Mouse (Mus musculus) heart, embryonic 14.5 days (tissue): Measurements from ENCODE around the gene Hc. TPM values are rescaled to one million over a fixed set of nuclear protein-coding genes. Genes with fewer than 3 reads are reported as not detected.

Source experiments
- ATAC-seq: fragments of 200-750 bp; cut with Nextera tagmentation; 2 replicates; pipeline ENCODE4 v1.8.0; 2017; ENCODE audit warnings: low read depth, moderate TSS enrichment; ENCODE audit not compliant: insufficient number of reproducible peaks, insufficient read depth, low FRiP score
- H3K27ac ChIP-seq, 2 experiments: fragments of 200-500 bp in 1 of 2; fragments of 300-500 bp in 1 of 2; sonication (generic) in 1 of 2; replicated peaks in 1 of 2; 2 replicates each; pipeline ENCODE4 v1.5.1; 2012 to 2014; ENCODE audit warnings: low read depth in 2 of 2, low read length in 2 of 2, control low read depth in 1 of 2, mild to moderate bottlenecking in 1 of 2, mixed read lengths in 1 of 2; ENCODE audit not compliant: control insufficient read depth in 1 of 2, insufficient read depth in 1 of 2
- H3K27me3 ChIP-seq: fragments of 300-500 bp; sonication (generic); 2 replicates; pipeline ENCODE4 v1.6.1; 2014; ENCODE audit warnings: mild to moderate bottlenecking, low read length, control low read depth; ENCODE audit not compliant: control insufficient read depth, insufficient read depth
- H3K36me3 ChIP-seq: fragments of 300-500 bp; sonication (generic); 2 replicates; pipeline ENCODE4 v1.6.1; 2014; ENCODE audit warnings: mild to moderate bottlenecking, control low read depth, low read length, mixed read lengths; ENCODE audit not compliant: control insufficient read depth, insufficient read depth
- H3K4me1 ChIP-seq, 2 experiments: fragments of 200-500 bp in 1 of 2; fragments of 300-500 bp in 1 of 2; sonication (generic) in 1 of 2; 2 replicates each; pipeline ENCODE4 v1.6.1; 2012 to 2014; ENCODE audit warnings: low read length in 2 of 2, control low read depth in 1 of 2, mixed read lengths in 1 of 2; ENCODE audit not compliant: control insufficient read depth in 2 of 2, insufficient read depth in 2 of 2
- H3K4me2 ChIP-seq: fragments of 300-500 bp; sonication (generic); 2 replicates; pipeline ENCODE4 v1.6.1; 2014; ENCODE audit warnings: mild to moderate bottlenecking, low read length
- H3K4me3 ChIP-seq, 2 experiments: fragments of 200-500 bp in 1 of 2; fragments of 300-500 bp in 1 of 2; sonication (generic) in 1 of 2; 2 replicates each; pipeline ENCODE4 v1.5.1; 2012 to 2014; ENCODE audit warnings: low read length in 2 of 2, mild to moderate bottlenecking in 2 of 2, control low read depth in 1 of 2, low read depth in 1 of 2, moderate library complexity in 1 of 2; ENCODE audit not compliant: control insufficient read depth in 1 of 2, insufficient read depth in 1 of 2
- H3K9ac ChIP-seq: fragments of 300-500 bp; sonication (generic); 2 replicates; pipeline ENCODE4 v1.6.1; 2014; ENCODE audit warnings: mild to moderate bottlenecking, low read length
- H3K9me3 ChIP-seq: fragments of 300-500 bp; sonication (generic); 2 replicates; pipeline ENCODE4 v1.6.1; 2016; ENCODE audit warnings: low read length, control low read depth; ENCODE audit not compliant: control insufficient read depth
- WGBS: fragments of 180-500 bp; shearing (Covaris S2); extraction: QIAGEN DNeasy Blood & Tissue Kit; methylation state at CpG from one replicate; pipeline ENCODE4 v1.1.7; 2014; 5-methylcytosine and 5-hydroxymethylcytosine counted together
- polyA plus RNA-seq: library from polyadenylated mRNA; unstranded; fragments of >200 nt; fragmentation: Nextera tagmentation; extraction: Ambion mirVana; gene quantifications from 2 replicates; pipeline ENCODE4 v1.2.1, GENCODE M21; 2014

Gene Hc
- polyA plus RNA-seq, 1 experiment from 2014 or later = not detected

DNA sequence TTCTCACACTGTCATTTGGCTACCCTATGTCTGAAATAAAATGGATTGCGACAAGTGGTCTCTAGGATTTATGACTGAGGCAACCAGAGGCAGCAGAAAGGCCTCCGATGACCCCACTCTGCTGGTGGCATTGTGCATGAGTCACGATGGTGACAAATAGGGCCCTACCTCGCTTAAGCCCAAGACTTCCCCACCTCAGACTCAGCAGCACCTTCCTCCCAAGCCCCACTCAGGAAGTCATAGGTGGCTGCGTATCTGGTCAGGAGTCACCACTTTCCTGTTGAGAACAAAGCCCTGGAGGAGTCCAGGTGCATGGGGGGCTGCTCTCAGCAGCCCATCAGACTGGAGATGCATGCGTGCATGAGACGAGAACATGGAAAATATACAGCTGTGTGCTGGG lies 102.7 kb downstream of the Hc start:
- Histone ChIP-seq H3K27me3 (no peaks in the 10 kb centered on the region), H3K36me3 (no peaks in the 10 kb centered on the region), H3K4me1 (peaks cover 0 to 10% of the 10 kb centered on the region in 2 experiments), H3K9ac (no peak overlapping the region), H3K4me2 (no peak overlapping the region), H3K9me3 (no peaks in the 10 kb centered on the region), H3K27ac (no peak overlapping the region), H3K4me3 (no peak overlapping the region)
- 88% methylated on average over 7 of the region's 7 CpGs for WGBS
- no peak for ATAC-seq

DNA sequence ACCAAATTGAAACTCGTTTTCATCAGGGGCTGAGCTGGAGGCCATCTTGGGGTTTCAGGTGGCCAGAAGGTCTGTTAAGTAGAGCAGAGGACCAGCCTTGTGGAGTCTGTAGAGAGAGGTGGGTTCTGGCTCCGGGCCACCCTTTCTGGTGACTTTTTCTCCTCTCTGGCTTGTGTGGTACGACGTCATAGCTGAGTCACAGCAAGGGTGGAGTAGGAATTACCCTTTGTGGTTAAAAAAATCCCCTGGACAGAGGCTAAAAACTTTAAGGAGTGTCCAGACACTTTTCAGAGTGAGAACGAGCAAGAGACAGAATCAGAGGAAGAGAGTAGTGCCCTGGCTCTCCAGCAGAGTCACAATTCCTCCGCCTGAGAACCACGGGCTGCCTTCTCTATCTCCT lies 103.2 kb downstream of the Hc start:
- no peak for ATAC-seq
- Histone ChIP-seq H3K27me3 (no peaks in the 10 kb centered on the region), H3K4me2 (no peak overlapping the region), H3K4me1 (peaks cover 0 to 10% of the 10 kb centered on the region in 2 experiments), H3K9me3 (no peaks in the 10 kb centered on the region), H3K36me3 (no peaks in the 10 kb centered on the region), H3K9ac (no peak overlapping the region), H3K27ac (no peak overlapping the region), H3K4me3 (no peak overlapping the region)
- 69% methylated on average over 7 of the region's 7 CpGs for WGBS

DNA sequence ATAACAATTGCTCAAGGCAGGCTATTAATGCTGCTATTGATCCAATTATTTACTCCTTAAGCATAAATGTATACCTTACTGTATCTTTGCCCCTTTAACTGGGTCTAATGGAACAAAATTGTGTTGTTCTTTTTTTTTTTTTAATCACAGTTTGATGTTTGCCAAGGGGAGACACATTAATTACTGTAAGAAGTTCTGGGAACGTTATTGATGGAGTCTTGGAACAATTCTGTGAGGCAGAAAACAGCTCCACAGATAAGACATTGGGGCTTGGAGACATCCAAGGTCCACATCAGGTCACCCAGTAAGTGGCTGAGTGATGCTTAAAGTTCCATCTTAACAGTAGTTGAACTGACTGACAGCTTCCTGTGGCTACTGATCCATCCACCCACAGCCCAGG lies 103.8 kb downstream of the Hc start:
- H3K27ac ChIP-seq = no peak overlapping the region
- ATAC-seq = no peak

DNA sequence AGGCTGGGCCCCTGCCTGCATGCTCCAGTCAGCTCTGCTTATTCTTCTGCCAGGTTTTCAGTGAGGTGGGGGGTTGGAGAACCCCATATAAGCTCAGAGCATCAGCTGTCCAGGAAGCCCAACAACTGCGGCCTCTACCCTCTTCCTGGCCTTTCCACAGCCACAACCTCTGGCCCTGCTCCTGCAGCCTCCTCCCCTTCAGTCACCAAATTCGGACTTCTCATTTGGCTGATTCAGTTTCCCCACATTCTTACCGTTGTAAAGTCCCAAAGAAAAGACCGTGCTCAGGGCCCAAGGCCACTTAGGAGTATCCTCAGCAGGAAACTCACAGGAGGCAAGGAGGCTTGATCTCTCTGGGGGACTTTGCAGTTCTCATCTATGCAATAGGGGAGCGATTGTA lies 104.3 kb downstream of the Hc start:
- Histone ChIP-seq H3K27me3 (no peaks in the 10 kb centered on the region), H3K4me1 (peaks cover 0 to 10% of the 10 kb centered on the region in 2 experiments; a peak in 3 of 4 replicates), H3K27ac (no peak overlapping the region), H3K4me2 (no peak overlapping the region), H3K36me3 (no peaks in the 10 kb centered on the region), H3K4me3 (no peak overlapping the region), H3K9ac (no peak overlapping the region), H3K9me3 (no peaks in the 10 kb centered on the region)
- ATAC-seq = no peak
- WGBS = 57% methylated on average over 5 of the region's 5 CpGs

More for the DNA sequence above, 103.8 kb downstream of the Hc start:
- Histone ChIP-seq H3K9me3 (no peaks in the 10 kb centered on the region), H3K27me3 (no peaks in the 10 kb centered on the region), H3K4me2 (no peak overlapping the region), H3K36me3 (no peaks in the 10 kb centered on the region), H3K4me1 (peaks cover 0 to 10% of the 10 kb centered on the region in 2 experiments; a peak in 3 of 4 replicates), H3K4me3 (no peak overlapping the region), H3K9ac (no peak overlapping the region)
- 68% methylated on average over 1 of the region's 1 CpGs for WGBS

DNA sequence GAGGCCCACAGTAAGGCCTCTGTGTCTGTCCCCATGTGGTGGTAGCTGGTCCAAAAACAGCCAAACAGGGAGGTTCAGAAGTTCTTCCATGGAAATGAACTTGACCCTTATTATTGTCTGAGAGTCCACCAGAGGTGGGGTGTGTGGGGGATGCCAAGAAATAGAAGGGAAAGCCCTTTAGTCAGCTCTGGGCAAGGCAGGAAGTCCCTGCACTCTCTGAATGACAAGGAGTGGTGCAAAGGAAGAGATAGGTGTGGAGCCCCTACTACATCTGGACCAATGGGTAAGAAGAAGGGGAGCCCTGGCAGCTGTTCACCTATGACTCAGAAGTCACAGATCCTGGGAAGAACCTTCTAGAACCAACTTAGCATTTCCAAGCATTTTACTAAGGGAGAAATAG lies 106.9 kb downstream of the Hc start:
- no peak overlapping the region for H3K27ac ChIP-seq
- no peaks in the 10 kb centered on the region for H3K4me1 ChIP-seq
- no peaks in the 10 kb centered on the region for H3K27me3 ChIP-seq
- H3K4me2 ChIP-seq = no peak overlapping the region
- no peak overlapping the region for H3K9ac ChIP-seq
- no peak overlapping the region for H3K4me3 ChIP-seq
- no peak for ATAC-seq
- no peaks in the 10 kb centered on the region for H3K36me3 ChIP-seq
- no peaks in the 10 kb centered on the region for H3K9me3 ChIP-seq

DNA sequence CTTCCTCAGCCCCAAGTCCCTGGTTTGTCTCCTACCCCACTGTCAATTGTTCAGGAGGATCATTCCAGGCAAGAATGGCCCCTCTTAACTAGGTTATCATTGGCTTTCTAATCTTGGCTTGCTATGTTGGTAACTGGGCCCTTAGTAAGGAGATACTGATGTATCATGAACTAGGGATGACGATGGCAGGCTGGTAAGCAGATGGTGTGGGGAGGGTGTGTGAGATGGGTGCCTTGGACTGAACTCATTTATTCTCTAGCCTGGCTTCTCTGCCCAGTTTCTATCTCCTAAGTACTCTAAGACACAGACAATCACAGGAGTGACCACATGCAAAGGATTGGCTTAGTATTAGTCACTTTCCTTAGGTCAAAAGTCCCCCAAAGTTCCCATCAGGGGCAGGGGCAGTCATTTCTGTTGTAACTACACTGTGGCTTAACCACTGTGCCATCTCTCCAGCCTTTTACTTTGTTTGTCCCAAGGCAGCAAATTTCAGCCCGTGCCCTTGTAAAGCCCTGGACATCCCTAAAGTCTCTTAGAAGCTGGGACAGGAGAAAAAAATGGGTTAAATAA lies 107.6 kb downstream of the Hc start:
- H3K4me3 ChIP-seq = no peak overlapping the region
- H3K9me3 ChIP-seq = no peaks in the 10 kb centered on the region
- H3K4me1 ChIP-seq = no peaks in the 10 kb centered on the region
- 57% methylated on average over 2 of the region's 2 CpGs for WGBS
- H3K4me2 ChIP-seq = no peak overlapping the region
- no peak for ATAC-seq
- no peaks in the 10 kb centered on the region for H3K36me3 ChIP-seq
- no peak overlapping the region for H3K27ac ChIP-seq
- no peak overlapping the region for H3K9ac ChIP-seq
- no peaks in the 10 kb centered on the region for H3K27me3 ChIP-seq

DNA sequence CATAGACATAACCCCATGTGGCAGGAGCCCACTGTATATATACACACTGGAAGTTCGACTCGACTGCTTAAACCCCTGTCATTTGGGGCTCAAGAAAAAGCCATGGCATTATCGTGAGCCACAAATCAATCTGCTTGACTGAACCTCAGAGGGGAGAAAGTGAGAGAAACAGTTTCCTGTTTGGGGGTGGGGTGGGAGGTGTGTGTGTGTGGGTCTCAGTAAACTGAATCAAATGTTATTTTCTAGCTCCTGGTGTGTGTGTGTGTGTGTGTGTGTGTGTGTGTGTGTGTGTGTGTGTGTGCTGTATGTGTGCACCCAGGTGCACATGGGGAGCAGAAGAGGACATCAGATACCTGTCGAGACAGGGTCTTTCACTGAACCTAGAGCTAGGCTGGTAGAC lies 108.2 kb downstream of the Hc start:
- no peak overlapping the region for H3K9ac ChIP-seq
- no peak for ATAC-seq
- no peak overlapping the region for H3K4me3 ChIP-seq
- no peaks in the 10 kb centered on the region for H3K27me3 ChIP-seq
- no peak overlapping the region for H3K27ac ChIP-seq
- H3K4me1 ChIP-seq = no peaks in the 10 kb centered on the region
- no peaks in the 10 kb centered on the region for H3K9me3 ChIP-seq
- WGBS = 75% methylated on average over 4 of the region's 4 CpGs
- H3K36me3 ChIP-seq = no peaks in the 10 kb centered on the region
- no peak overlapping the region for H3K4me2 ChIP-seq

DNA sequence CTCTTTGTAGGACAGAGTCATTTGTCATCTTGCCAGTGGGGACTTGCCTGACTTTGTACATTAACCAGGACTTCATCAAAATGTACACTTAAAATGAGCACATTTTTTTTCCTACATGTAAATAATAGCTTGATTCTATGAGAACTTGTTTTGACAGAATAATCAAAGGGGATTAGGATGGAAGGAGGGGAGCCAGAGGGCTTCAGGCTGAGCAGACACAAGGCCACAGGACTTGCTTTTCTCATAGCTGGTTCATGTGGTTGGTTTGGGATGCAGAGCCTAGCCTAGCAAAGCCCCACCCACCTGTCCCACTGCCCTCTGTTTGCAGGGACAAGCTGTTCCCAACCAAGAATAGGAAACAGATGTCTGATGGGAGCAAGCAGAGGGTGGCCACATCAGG lies 109.8 kb downstream of the Hc start:
- H3K27ac ChIP-seq = no peak overlapping the region
- no peaks in the 10 kb centered on the region for H3K9me3 ChIP-seq
- no peak for ATAC-seq
- H3K4me3 ChIP-seq = no peak overlapping the region
- no peaks in the 10 kb centered on the region for H3K27me3 ChIP-seq
- no peaks in the 10 kb centered on the region for H3K4me1 ChIP-seq
- no peak overlapping the region for H3K4me2 ChIP-seq
- H3K9ac ChIP-seq = no peak overlapping the region
- H3K36me3 ChIP-seq = no peaks in the 10 kb centered on the region
